Mouse (Mus musculus): ENCODE results near the gene Met. TPM values are rescaled to one million over a fixed set of nuclear protein-coding genes. Genes with fewer than 3 reads are reported as not detected.

The Met gene
- polyA plus RNA-seq, 1 experiment, result 0.35 TPM

GRCm38 (mm10) chr6:17606915-17607314, 143.3 kb downstream of the Met start:
- no peaks in the 10 kb centered on the region for H3K27me3 ChIP-seq (ENCODE audit: control insufficient read depth, insufficient read depth, low read length)
- no peak overlapping the region for H3K27ac ChIP-seq (ENCODE audit: control insufficient read depth, insufficient read depth, low read depth, low read length)
- no peaks in the 10 kb centered on the region for H3K4me1 ChIP-seq (ENCODE audit: control insufficient read depth, insufficient read depth, low read length)
- no peaks in the 10 kb centered on the region for H3K36me3 ChIP-seq (ENCODE audit: control insufficient read depth, insufficient read depth, low read length)
- TF ChIP-seq POLR2A (IDR thresholded peaks at IDR 0.05; ENCODE audit: control insufficient read depth, low read depth, low read length), result no peak
- TF ChIP-seq CTCF (IDR thresholded peaks at IDR 0.05; ENCODE audit: control insufficient read depth, insufficient read depth, insufficient replicate concordance, low read depth, low read length), result no peak
- H3K4me3 ChIP-seq (ENCODE audit: control insufficient read depth, low read depth, low read length), result no peak overlapping the region

- Histone ChIP-seq H3K36me3 (ENCODE audit: control insufficient read depth, insufficient read depth, low read length) (no peaks in the 10 kb centered on the region), H3K27ac (ENCODE audit: control insufficient read depth, insufficient read depth, low read depth, low read length) (no peak overlapping the region), H3K4me1 (ENCODE audit: control insufficient read depth, insufficient read depth, low read length) (no peaks in the 10 kb centered on the region), H3K4me3 (ENCODE audit: control insufficient read depth, low read depth, low read length) (no peak overlapping the region), H3K27me3 (ENCODE audit: control insufficient read depth, insufficient read depth, low read length) (no peaks in the 10 kb centered on the region)
- TF ChIP-seq CTCF (IDR thresholded peaks at IDR 0.05; ENCODE audit: control insufficient read depth, insufficient read depth, insufficient replicate concordance, low read depth, low read length) (no peak), POLR2A (IDR thresholded peaks at IDR 0.05; ENCODE audit: control insufficient read depth, low read depth, low read length) (no peak)
These were observed 147.9 kb downstream of the Met start for GRCm38 (mm10) chr6:17611352-17612010.

GRCm38 (mm10) chr6:17612652-17613051, 149.1 kb downstream of the Met start:
- no peak overlapping the region for H3K27ac ChIP-seq (ENCODE audit: control insufficient read depth, insufficient read depth, low read depth, low read length)
- H3K27me3 ChIP-seq (ENCODE audit: control insufficient read depth, insufficient read depth, low read length), result no peaks in the 10 kb centered on the region
- no peaks in the 10 kb centered on the region for H3K4me1 ChIP-seq (ENCODE audit: control insufficient read depth, insufficient read depth, low read length)
- no peaks in the 10 kb centered on the region for H3K36me3 ChIP-seq (ENCODE audit: control insufficient read depth, insufficient read depth, low read length)
- no peak overlapping the region for H3K4me3 ChIP-seq (ENCODE audit: control insufficient read depth, low read depth, low read length)
- TF ChIP-seq CTCF (IDR thresholded peaks at IDR 0.05; ENCODE audit: control insufficient read depth, insufficient read depth, insufficient replicate concordance, low read depth, low read length), result no peak
- TF ChIP-seq POLR2A (IDR thresholded peaks at IDR 0.05; ENCODE audit: control insufficient read depth, low read depth, low read length), result no peak

GRCm38 (mm10) chr6:17620823-17621222, 157.2 kb downstream of the Met start:
- Histone ChIP-seq H3K36me3 (ENCODE audit: control insufficient read depth, insufficient read depth, low read length) (no peaks in the 10 kb centered on the region), H3K4me3 (ENCODE audit: control insufficient read depth, low read depth, low read length) (no peak overlapping the region), H3K4me1 (ENCODE audit: control insufficient read depth, insufficient read depth, low read length) (no peaks in the 10 kb centered on the region), H3K27me3 (ENCODE audit: control insufficient read depth, insufficient read depth, low read length) (no peaks in the 10 kb centered on the region), H3K27ac (ENCODE audit: control insufficient read depth, insufficient read depth, low read depth, low read length) (no peak overlapping the region)
- TF ChIP-seq POLR2A (IDR thresholded peaks at IDR 0.05; ENCODE audit: control insufficient read depth, low read depth, low read length) (no peak), CTCF (IDR thresholded peaks at IDR 0.05; ENCODE audit: control insufficient read depth, insufficient read depth, insufficient replicate concordance, low read depth, low read length) (no peak)

- Histone ChIP-seq H3K27ac (ENCODE audit: control insufficient read depth, insufficient read depth, low read depth, low read length) (no peak overlapping the region), H3K27me3 (ENCODE audit: control insufficient read depth, insufficient read depth, low read length) (no peaks in the 10 kb centered on the region), H3K4me3 (ENCODE audit: control insufficient read depth, low read depth, low read length) (no peak overlapping the region), H3K4me1 (ENCODE audit: control insufficient read depth, insufficient read depth, low read length) (no peaks in the 10 kb centered on the region), H3K36me3 (ENCODE audit: control insufficient read depth, insufficient read depth, low read length) (no peaks in the 10 kb centered on the region)
- TF ChIP-seq POLR2A (IDR thresholded peaks at IDR 0.05; ENCODE audit: control insufficient read depth, low read depth, low read length) (no peak), CTCF (IDR thresholded peaks at IDR 0.05; ENCODE audit: control insufficient read depth, insufficient read depth, insufficient replicate concordance, low read depth, low read length) (no peak)
These were observed 157.8 kb downstream of the Met start for GRCm38 (mm10) chr6:17621436-17621835.

Other genes starting within 250 kb of the Met start
- gene Cav2, start 182.6 kb upstream of the Met start, polyA plus RNA-seq (2012; rRNA removed), result 2.3 and 4.1 TPM in 2 replicates
- gene Cav1, start 157.5 kb upstream of the Met start, polyA plus RNA-seq (2012; rRNA removed), result 21.6 and 32.5 TPM in 2 replicates
- 5.3 and 8.8 TPM in 2 replicates for gene Capza2, start 172.4 kb downstream of the Met start, polyA plus RNA-seq (2012; rRNA removed)
- 13.5 and 16.1 TPM in 2 replicates for gene St7, start 229.1 kb downstream of the Met start, polyA plus RNA-seq (2012; rRNA removed)

Measured in testis, adult 2 months (tissue).